Mouse (Mus musculus) left cerebral cortex, postnatal 25 days (tissue): ENCODE data around the gene Ldb2. TPM values are rescaled to one million over a fixed set of nuclear protein-coding genes. Genes with fewer than 3 reads are reported as not detected.
A peak's percentile ranks its signal among the peaks of the same experiment; 100 is the strongest.

Experiments used
- DNase-seq, 2 experiments: peaks; one replicate each; pipeline ENCODE4 v3.0.0; 2022; ENCODE audit warnings: low spot score in 2 of 2, mixed read lengths in 1 of 2
- intact Hi-C: fragments of 180-260 bp; cut with DNase I; formaldehyde crosslinking; loops from one replicate; pipeline ENCODE4 v1.15.1; 2025
- total RNA-seq, 2 experiments: library from RNA; stranded (reverse); gene quantifications; 2 replicates each; pipeline ENCODE4 v1.2.3; 2021

The Ldb2 gene
- total RNA-seq, 2 experiments from 2014 or later = 40.3 to 59.7 TPM

- peak in 1 of 2 experiments; percentile 19 for DNase-seq
- intact Hi-C loops = no loop called here
Measured at GRCm38 (mm10) chr5:44579899-44580459, 219.5 kb downstream of the Ldb2 start.

GRCm38 (mm10) chr5:44576682-44577349, 222.7 kb downstream of the Ldb2 start:
- no peak for DNase-seq
- intact Hi-C loops = no loop called here

GRCm38 (mm10) chr5:44574681-44575080, 224.8 kb downstream of the Ldb2 start:
- DNase-seq = peak in 1 of 2 experiments; percentile 21
- intact Hi-C loops = no loop called here

GRCm38 (mm10) chr5:44553765-44554352, 245.6 kb downstream of the Ldb2 start:
- intact Hi-C loops = no loop called here
- DNase-seq = no peak

GRCm38 (mm10) chr5:44553155-44553554, 246.3 kb downstream of the Ldb2 start:
- intact Hi-C loops = no loop called here

GRCm38 (mm10) chr5:44552121-44552520, 247.4 kb downstream of the Ldb2 start:
- intact Hi-C loops = no loop called here
- no peak for DNase-seq

More at GRCm38 (mm10) chr5:44553155-44553554, 246.3 kb downstream of the Ldb2 start:
- no peak for DNase-seq

- DNase-seq = no peak
- intact Hi-C loops = no loop called here
Measured at GRCm38 (mm10) chr5:44548468-44548867, 251.0 kb downstream of the Ldb2 start.

GRCm38 (mm10) chr5:44543472-44544132, 255.9 kb downstream of the Ldb2 start:
- intact Hi-C loops = no loop called here
- no peak for DNase-seq

- DNase-seq = no peak
- intact Hi-C loops = no loop called here
Measured at GRCm38 (mm10) chr5:44541748-44542147, 257.7 kb downstream of the Ldb2 start.

- no peak for DNase-seq
- intact Hi-C loops = no loop called here
Measured at GRCm38 (mm10) chr5:44538687-44539086, 260.8 kb downstream of the Ldb2 start.

- peak; percentile 86 to 94 for DNase-seq
- intact Hi-C loops = no loop called here
Measured at GRCm38 (mm10) chr5:44538000-44538395, 261.5 kb downstream of the Ldb2 start.

- peak in 1 of 2 experiments; percentile 12 for DNase-seq
Measured at GRCm38 (mm10) chr5:44537316-44537999, 262.0 kb downstream of the Ldb2 start.

GRCm38 (mm10) chr5:44529466-44529865, 270.0 kb downstream of the Ldb2 start:
- no peak for DNase-seq
- intact Hi-C loops = no loop called here

More at GRCm38 (mm10) chr5:44537316-44537999, 262.0 kb downstream of the Ldb2 start:
- intact Hi-C loops = no loop called here

GRCm38 (mm10) chr5:44529001-44529400, 270.5 kb downstream of the Ldb2 start:
- no peak for DNase-seq
- intact Hi-C loops = no loop called here

GRCm38 (mm10) chr5:44505221-44505620, 294.3 kb downstream of the Ldb2 start:
- no peak for DNase-seq
- intact Hi-C loops = no loop called here

- no peak for DNase-seq
- intact Hi-C loops = no loop called here
Measured at GRCm38 (mm10) chr5:44504786-44505185, 294.7 kb downstream of the Ldb2 start.

GRCm38 (mm10) chr5:44498229-44498628, 301.3 kb downstream of the Ldb2 start:
- DNase-seq = peak in 1 of 2 experiments; percentile 76
- intact Hi-C loops = no loop called here

GRCm38 (mm10) chr5:44496854-44497253, 302.6 kb downstream of the Ldb2 start:
- intact Hi-C loops = no loop called here
- no peak for DNase-seq

GRCm38 (mm10) chr5:44495092-44495491, 304.4 kb downstream of the Ldb2 start:
- intact Hi-C loops = no loop called here
- DNase-seq = no peak

- intact Hi-C loops = no loop called here
- DNase-seq = no peak
Measured at GRCm38 (mm10) chr5:44494133-44494532, 305.3 kb downstream of the Ldb2 start.
